ENCODE assay signal across 20 mouse cellular contexts in the genomic region with DNA sequence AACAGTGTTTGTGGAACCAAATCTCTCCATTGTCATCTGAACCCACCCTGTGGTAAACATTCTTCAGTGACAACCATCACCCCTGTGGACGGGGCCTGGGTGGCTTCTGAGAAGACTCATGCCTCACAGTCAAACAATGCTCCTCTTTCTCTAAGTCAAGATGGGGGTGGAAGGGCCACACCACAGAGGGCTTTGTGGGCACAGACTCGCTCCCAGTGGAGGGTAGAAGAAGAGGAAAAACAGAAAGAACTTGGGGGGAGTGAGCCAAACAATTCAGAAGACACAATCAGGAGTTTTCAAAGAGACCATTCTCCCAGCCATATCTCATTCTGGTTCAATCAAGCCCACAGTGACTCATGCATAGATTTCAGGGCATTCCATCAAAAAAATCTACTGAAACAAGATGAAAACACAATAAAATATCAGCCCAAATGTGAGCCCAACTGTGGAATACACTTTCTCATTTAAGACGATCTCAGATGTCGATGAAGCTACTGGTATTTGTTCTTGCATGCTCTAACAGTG.
"Had no signal": no experiment of that assay in that cellular context is flagged by ENCODE, and none has a peak within 500 bp of the region (broad histone marks: within the 10 kb centered on the region; RNA-seq: fewer than 3 reads in every experiment).

No protein-coding gene starts in this region.

- H3K4me3 ChIP-seq: gastrocnemius, adult 2 months; heart, adult 2 months; heart, embryonic 13.5 days; heart, embryonic 15.5 days; hindbrain, embryonic 10.5 days; hindbrain, embryonic 12.5 days; limb, embryonic 12.5 days; liver, embryonic 13.5 days had no signal

- H3K4me1 ChIP-seq: heart, embryonic 13.5 days; heart, embryonic 15.5 days; hindbrain, embryonic 10.5 days; hindbrain, embryonic 12.5 days; liver, embryonic 13.5 days had no signal

- DNase-seq: gastrocnemius, adult 2 months; gastrocnemius, postnatal 10 days; gastrocnemius, postnatal 25 days; heart, adult 2 months; heart, postnatal 4 days; kidney, adult 18-20 months; kidney, adult 8-10 months; kidney, postnatal 10 days; kidney, postnatal 36 days; layer of hippocampus, adult 9-11 months; layer of hippocampus, postnatal 36 days; left cerebral cortex, postnatal 4 days; liver; liver, embryonic 13.5 days had no signal

- H3K9me3 ChIP-seq: heart, embryonic 13.5 days; heart, embryonic 15.5 days; hindbrain, embryonic 10.5 days; hindbrain, embryonic 12.5 days; limb, embryonic 12.5 days; liver, embryonic 13.5 days had no signal

- H3K27ac ChIP-seq: gastrocnemius, adult 2 months; heart, adult 2 months; heart, embryonic 13.5 days; heart, embryonic 15.5 days; hindbrain, embryonic 10.5 days; hindbrain, embryonic 12.5 days; hindbrain, embryonic 14.5 days; limb, embryonic 12.5 days; liver, embryonic 13.5 days had no signal

- H3K27me3 ChIP-seq: heart, embryonic 15.5 days; hindbrain, embryonic 12.5 days had no signal

- H3K36me3 ChIP-seq: heart, embryonic 13.5 days; heart, embryonic 15.5 days; hindbrain, embryonic 10.5 days; hindbrain, embryonic 12.5 days; limb, embryonic 12.5 days; liver, embryonic 13.5 days had no signal
